Mouse (Mus musculus): ENCODE measurements around the gene Gm20388. TPM values are rescaled to one million over a fixed set of nuclear protein-coding genes. Genes with fewer than 3 reads are reported as not detected.
A peak's percentile ranks its signal among the peaks of the same experiment; 100 is the strongest.

Gm20388 gene
- polyA plus RNA-seq, 1 experiment: 59.3 TPM

DNA sequence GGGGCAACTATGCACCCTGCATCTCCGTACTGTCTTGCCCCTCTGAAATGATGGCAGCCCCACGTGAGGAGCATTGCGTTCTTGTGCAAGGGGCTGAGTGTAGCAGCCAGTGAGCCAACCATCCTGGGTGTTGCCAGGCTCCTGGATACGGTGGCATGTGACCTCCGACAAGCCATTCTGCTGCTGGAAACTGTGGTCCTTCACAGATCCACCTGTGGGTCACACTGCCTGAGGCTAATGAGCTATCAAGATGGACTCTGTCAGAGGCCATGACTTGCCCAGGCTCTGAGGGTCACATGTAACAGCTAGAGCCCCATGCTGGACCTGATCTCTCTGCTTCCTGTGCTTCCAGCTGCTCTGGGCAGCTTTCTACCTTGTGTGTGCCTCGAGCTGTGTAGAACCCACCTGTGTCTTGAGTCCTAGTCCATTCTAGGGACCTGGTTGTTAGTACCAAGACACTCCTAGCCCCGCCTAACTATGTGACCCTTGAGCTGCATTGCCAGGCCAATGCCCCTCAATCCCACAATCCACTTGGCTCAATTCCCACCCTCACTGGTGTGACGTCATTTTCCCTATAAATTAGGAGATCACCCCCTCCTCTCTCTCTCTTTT is 3506.4 kb downstream of the Gm20388 start:
- no peak for DNase-seq (ENCODE audit: low read depth)
- TF ChIP-seq POLR2A (IDR thresholded peaks at IDR 0.05; ENCODE audit: borderline replicate concordance, extremely low read depth, insufficient read depth, insufficient read length, poor library complexity, severe bottlenecking): no peak
- no peak for TF ChIP-seq CTCF (IDR thresholded peaks at IDR 0.05; ENCODE audit: borderline replicate concordance, extremely low read depth, insufficient read depth, insufficient read length)

GRCm38 (mm10) chr8:123419711-123420110 is 3509.1 kb downstream of the Gm20388 start:
- no peak for DNase-seq (ENCODE audit: low read depth)
- TF ChIP-seq POLR2A (IDR thresholded peaks at IDR 0.05; ENCODE audit: borderline replicate concordance, extremely low read depth, insufficient read depth, insufficient read length, poor library complexity, severe bottlenecking) (no peak), CTCF (IDR thresholded peaks at IDR 0.05; ENCODE audit: borderline replicate concordance, extremely low read depth, insufficient read depth, insufficient read length) (no peak)

DNA sequence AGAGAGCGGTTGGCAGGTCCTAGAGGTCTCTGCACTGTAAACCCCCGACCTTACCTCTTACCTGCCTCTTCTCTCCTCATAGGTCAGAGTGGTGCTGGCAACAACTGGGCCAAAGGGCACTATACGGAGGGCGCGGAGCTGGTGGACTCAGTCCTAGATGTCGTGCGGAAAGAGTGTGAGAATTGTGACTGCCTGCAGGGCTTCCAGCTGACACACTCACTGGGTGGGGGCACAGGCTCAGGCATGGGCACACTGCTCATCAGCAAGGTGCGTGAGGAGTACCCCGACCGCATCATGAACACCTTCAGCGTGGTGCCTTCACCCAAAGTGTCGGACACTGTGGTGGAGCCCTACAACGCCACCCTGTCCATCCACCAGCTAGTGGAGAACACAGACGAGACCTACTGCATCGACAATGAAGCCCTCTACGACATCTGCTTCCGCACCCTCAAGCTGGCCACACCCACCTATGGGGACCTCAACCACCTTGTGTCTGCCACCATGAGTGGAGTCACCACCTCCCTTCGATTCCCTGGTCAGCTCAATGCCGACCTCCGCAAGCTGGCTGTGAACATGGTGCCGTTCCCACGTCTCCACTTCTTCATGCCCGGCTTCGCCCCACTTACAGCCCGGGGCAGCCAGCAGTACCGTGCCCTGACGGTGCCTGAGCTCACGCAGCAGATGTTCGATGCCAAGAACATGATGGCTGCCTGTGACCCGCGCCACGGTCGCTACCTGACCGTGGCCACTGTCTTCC is 3510.1 kb downstream of the Gm20388 start:
- TF ChIP-seq POLR2A (IDR thresholded peaks at IDR 0.05; ENCODE audit: borderline replicate concordance, extremely low read depth, insufficient read depth, insufficient read length, poor library complexity, severe bottlenecking) (no peak), CTCF (IDR thresholded peaks at IDR 0.05; ENCODE audit: borderline replicate concordance, extremely low read depth, insufficient read depth, insufficient read length) (no peak)

DNA sequence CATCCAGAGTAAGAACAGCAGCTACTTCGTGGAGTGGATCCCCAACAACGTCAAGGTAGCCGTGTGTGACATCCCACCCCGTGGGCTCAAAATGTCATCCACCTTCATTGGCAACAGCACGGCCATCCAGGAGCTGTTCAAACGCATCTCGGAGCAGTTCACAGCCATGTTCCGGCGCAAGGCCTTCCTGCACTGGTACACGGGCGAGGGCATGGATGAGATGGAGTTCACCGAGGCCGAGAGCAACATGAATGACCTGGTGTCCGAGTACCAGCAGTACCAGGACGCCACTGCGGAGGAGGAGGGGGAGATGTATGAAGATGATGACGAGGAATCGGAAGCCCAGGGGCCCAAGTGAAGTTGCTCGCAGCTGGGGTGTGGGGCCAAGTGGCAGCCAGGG is 3510.7 kb downstream of the Gm20388 start:
- no peak for DNase-seq (ENCODE audit: low read depth)
- no peak for TF ChIP-seq POLR2A (IDR thresholded peaks at IDR 0.05; ENCODE audit: borderline replicate concordance, extremely low read depth, insufficient read depth, insufficient read length, poor library complexity, severe bottlenecking)
- TF ChIP-seq CTCF (IDR thresholded peaks at IDR 0.05; ENCODE audit: borderline replicate concordance, extremely low read depth, insufficient read depth, insufficient read length): no peak

More for the DNA sequence above, 3510.1 kb downstream of the Gm20388 start:
- DNase-seq (ENCODE audit: low read depth): no peak

GRCm38 (mm10) chr8:123422056-123422780 is 3511.6 kb downstream of the Gm20388 start:
- TF ChIP-seq POLR2A (IDR thresholded peaks at IDR 0.05; ENCODE audit: borderline replicate concordance, extremely low read depth, insufficient read depth, insufficient read length, poor library complexity, severe bottlenecking) (no peak), CTCF (IDR thresholded peaks at IDR 0.05; ENCODE audit: borderline replicate concordance, extremely low read depth, insufficient read depth, insufficient read length) (peak; percentile 77)

DNA sequence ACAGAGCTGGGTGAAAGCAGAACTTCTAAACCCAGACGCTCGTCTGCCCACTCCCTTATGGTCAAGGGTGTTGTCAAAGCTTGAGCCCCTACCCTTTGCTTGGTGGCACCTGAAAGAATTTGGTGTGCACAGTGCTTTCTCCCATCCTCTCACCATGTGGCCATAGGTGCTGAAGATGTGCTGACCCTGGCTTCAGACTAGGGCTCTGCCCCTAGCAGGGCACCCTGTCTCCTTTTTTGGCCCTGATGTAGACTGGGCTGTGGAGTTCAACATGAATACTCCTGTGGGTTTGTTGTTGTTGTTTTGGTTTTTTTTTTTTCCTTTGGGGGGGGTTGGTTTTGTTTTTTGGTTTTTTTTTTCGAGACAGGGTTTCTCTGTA is 3512.1 kb downstream of the Gm20388 start:
- TF ChIP-seq POLR2A (IDR thresholded peaks at IDR 0.05; ENCODE audit: borderline replicate concordance, extremely low read depth, insufficient read depth, insufficient read length, poor library complexity, severe bottlenecking) (no peak), CTCF (IDR thresholded peaks at IDR 0.05; ENCODE audit: borderline replicate concordance, extremely low read depth, insufficient read depth, insufficient read length) (no peak)
- no peak for DNase-seq (ENCODE audit: low read depth)

More at GRCm38 (mm10) chr8:123422056-123422780, 3511.6 kb downstream of the Gm20388 start:
- DNase-seq (ENCODE audit: low read depth): peak; percentile 78

- no peak for DNase-seq (ENCODE audit: low read depth)
- TF ChIP-seq CTCF (IDR thresholded peaks at IDR 0.05; ENCODE audit: borderline replicate concordance, extremely low read depth, insufficient read depth, insufficient read length): no peak
- TF ChIP-seq POLR2A (IDR thresholded peaks at IDR 0.05; ENCODE audit: borderline replicate concordance, extremely low read depth, insufficient read depth, insufficient read length, poor library complexity, severe bottlenecking): no peak
Measured at GRCm38 (mm10) chr8:123423441-123423840, 3512.8 kb downstream of the Gm20388 start, which contains the start of gene Def8. TSS of gene Def8 (plus strand) at chr8:123423527.

DNA sequence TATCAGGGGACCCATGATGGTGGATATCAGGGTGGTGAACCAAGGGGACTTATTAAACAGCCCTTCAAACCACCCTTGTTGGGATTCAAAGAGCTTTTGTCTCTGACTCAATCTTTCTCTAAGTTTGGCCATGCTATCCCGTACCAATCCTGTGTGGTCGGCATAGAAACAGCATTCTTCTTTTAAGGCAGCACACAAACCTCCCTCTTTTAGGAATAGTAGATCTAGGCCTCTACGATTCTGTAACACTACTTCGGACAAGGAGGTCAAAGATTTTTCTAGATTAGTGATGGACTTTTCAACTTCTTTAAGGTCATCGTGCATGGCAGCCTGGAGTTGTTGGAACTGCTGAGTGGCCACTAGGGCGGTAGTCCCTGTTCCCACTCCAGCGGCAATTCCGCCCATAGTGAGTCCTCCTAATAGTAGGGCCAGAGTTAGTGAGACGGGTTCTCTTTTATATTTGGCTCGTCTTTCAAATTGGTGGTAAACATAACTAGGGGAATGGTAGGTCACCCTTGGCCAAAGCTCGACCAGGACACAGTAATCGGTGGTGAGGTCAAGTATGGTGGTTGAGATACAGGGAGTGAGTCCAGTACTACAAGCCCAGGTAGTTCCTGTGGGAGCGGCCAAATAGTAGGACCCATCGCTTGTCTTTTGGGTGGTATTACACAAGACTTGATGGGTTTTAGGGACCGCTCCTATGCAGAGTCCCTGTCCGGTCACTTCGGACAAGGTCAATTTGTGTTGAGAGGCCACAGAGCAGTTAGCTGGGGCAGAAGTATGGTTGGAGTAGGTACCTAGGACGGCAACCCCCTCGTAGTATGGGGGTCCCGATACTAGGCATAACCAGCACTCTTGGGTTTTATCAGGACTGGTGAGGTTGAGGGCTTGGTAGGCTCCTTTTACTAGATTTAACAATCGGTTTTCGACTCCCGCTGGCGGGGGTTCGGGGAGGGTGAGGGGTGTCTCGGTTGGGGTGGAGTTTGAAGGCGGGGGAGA is 3516.2 kb downstream of the Gm20388 start:
- no peak for DNase-seq (ENCODE audit: low read depth)

GRCm38 (mm10) chr8:123427639-123428275 is 3517.1 kb downstream of the Gm20388 start:
- DNase-seq (ENCODE audit: low read depth): no peak
- TF ChIP-seq POLR2A (IDR thresholded peaks at IDR 0.05; ENCODE audit: borderline replicate concordance, extremely low read depth, insufficient read depth, insufficient read length, poor library complexity, severe bottlenecking): no peak
- no peak for TF ChIP-seq CTCF (IDR thresholded peaks at IDR 0.05; ENCODE audit: borderline replicate concordance, extremely low read depth, insufficient read depth, insufficient read length)

More for the DNA sequence above, 3516.2 kb downstream of the Gm20388 start:
- TF ChIP-seq POLR2A (IDR thresholded peaks at IDR 0.05; ENCODE audit: borderline replicate concordance, extremely low read depth, insufficient read depth, insufficient read length, poor library complexity, severe bottlenecking) (no peak), CTCF (IDR thresholded peaks at IDR 0.05; ENCODE audit: borderline replicate concordance, extremely low read depth, insufficient read depth, insufficient read length) (no peak)

DNA sequence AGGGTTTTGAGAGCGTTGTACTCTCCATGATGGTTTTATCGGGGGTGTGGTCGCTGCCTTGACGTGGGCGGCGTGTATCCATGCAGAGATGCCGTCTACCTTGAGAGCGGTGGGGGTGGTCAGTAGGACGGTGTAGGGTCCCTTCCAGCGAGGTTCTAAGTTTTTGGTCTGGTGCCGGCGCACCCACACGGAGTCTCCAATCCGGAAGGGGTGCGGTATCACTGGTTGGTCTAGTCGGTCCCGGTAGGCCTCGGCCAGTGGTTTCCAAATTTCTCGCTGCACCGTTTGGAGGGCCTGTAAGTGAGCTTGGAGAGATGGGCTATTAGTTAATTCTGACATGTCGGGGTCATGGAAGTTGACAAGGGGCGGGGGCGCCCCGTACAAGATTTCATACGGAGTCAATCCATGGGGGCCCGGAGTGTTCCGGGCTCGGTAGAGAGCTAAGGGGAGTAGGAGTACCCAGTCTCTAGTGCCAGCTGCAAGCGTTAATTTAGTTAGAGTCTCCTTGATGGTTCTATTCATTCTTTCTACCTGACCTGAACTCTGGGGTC is 3517.8 kb downstream of the Gm20388 start:
- no peak for TF ChIP-seq POLR2A (IDR thresholded peaks at IDR 0.05; ENCODE audit: borderline replicate concordance, extremely low read depth, insufficient read depth, insufficient read length, poor library complexity, severe bottlenecking)
- TF ChIP-seq CTCF (IDR thresholded peaks at IDR 0.05; ENCODE audit: borderline replicate concordance, extremely low read depth, insufficient read depth, insufficient read length): no peak

More for the DNA sequence above, 3517.8 kb downstream of the Gm20388 start:
- no peak for DNase-seq (ENCODE audit: low read depth)

Data from brain, embryonic 14.5 days (tissue).